23 mouse cellular contexts compared by ENCODE assay signal in the genomic region with DNA sequence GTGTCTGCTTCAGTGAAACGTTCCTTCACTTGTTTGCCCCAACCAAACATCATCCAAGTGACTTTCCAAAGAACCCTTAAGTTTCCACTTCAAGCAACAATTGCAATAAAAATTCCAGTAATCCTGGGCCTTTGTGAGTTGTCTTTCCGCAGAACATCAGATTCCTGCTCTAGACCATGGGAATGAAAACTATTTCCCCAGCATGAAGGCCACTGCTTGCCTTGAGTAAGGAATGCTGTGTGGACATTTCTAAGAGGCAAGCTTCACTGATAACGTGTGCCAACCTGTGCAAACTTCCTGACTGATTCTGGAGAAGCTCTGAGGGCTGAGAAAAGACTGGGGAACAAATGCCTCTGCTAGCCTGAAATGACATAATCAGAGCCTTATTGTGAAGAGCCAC.
DNase-seq lines count a peak whose midpoint lies in the region; ATAC-seq and TF ChIP-seq lines count a peak whose summit lies in the region.
"Had no signal": no experiment of that assay in that cellular context is flagged by ENCODE, and none has a peak within 500 bp of the region (broad histone marks: within the 10 kb centered on the region; RNA-seq: fewer than 3 reads in every experiment).

No protein-coding gene starts in this region.

- H3K9me3 ChIP-seq in lung, embryonic 14.5 days (ENCODE audit: low read depth, low read length) = no peaks in the 10 kb centered on the region
- H3K9me3 ChIP-seq in lung, embryonic 16.5 days (ENCODE audit: control insufficient read depth, low read length) = peaks cover 5% of the 10 kb centered on the region; the same call in 1 of the 2 replicates
- H3K9me3 ChIP-seq: forebrain, embryonic 10.5 days had no signal

- no peaks in the 10 kb centered on the region for H3K36me3 ChIP-seq in lung, embryonic 14.5 days (ENCODE audit: insufficient read depth)
- H3K36me3 ChIP-seq in lung, embryonic 16.5 days (ENCODE audit: control insufficient read depth, insufficient read depth, low read length) = no peaks in the 10 kb centered on the region
- H3K36me3 ChIP-seq: embryonic facial prominence, embryonic 15.5 days; forebrain, embryonic 10.5 days; forebrain, embryonic 12.5 days had no signal

- no peak overlapping the region for H3K4me2 ChIP-seq in lung, embryonic 14.5 days
- H3K4me2 ChIP-seq in lung, embryonic 16.5 days (ENCODE audit: low read depth, low read length) = no peak overlapping the region
- H3K4me2 ChIP-seq: embryonic facial prominence, embryonic 13.5 days; embryonic facial prominence, embryonic 15.5 days; forebrain, embryonic 12.5 days had no signal

- H3K27ac ChIP-seq in lung, embryonic 14.5 days (ENCODE audit: low read depth) = peak overlapping the region; percentile 30; the same call in 1 of the 2 replicates
- H3K27ac ChIP-seq in lung, embryonic 16.5 days (ENCODE audit: low read length) = peak overlapping the region; percentile 49
- H3K27ac ChIP-seq: embryonic facial prominence, embryonic 13.5 days; embryonic facial prominence, embryonic 15.5 days; forebrain, embryonic 10.5 days; forebrain, embryonic 12.5 days had no signal

- 68% methylated on average over 3 of the region's 3 CpGs for WGBS in lung, embryonic 14.5 days
- WGBS in lung, embryonic 16.5 days = 57% methylated on average over 3 of the region's 3 CpGs
- 65% methylated on average over 3 of the region's 3 CpGs for WGBS in lung, adult 2 months

- 0 out of 2 replicates have a peak, but pooled peaks cover 3% of the 10 kb centered on the region for H3K4me1 ChIP-seq in lung, embryonic 14.5 days (ENCODE audit: insufficient read depth)
- peaks cover 5% of the 10 kb centered on the region for H3K4me1 ChIP-seq in lung, embryonic 16.5 days (replicated peaks; ENCODE audit: control insufficient read depth, insufficient read depth, low read length)
- no peaks in the 10 kb centered on the region for H3K4me1 ChIP-seq in lung, adult 2 months (ENCODE audit: control insufficient read depth, insufficient read depth, low read length)
- H3K4me1 ChIP-seq: embryonic facial prominence, embryonic 15.5 days; forebrain, embryonic 10.5 days; forebrain, embryonic 12.5 days had no signal

- DNase-seq in lung, embryonic 14.5 days = peak; percentile 19
- DNase-seq in lung, postnatal 10 days = no peak
- no peak for DNase-seq in lung, postnatal 14 days
- peak; percentile 29 for DNase-seq in lung, postnatal 25 days (ENCODE audit: low spot score)
- no peak for DNase-seq in lung, adult 2 months
- no peak for DNase-seq in thymus, postnatal 36 days
- DNase-seq: adrenal gland, adult 2 months; adrenal gland, postnatal 10 days; adrenal gland, postnatal 25 days; cerebellum, adult 11 months; cerebellum, adult 18-20 months; cerebellum, adult 8-10 months; cerebellum, adult 9-11 months; cerebellum, postnatal 14 days; cerebellum, postnatal 36 days; embryo, embryonic 11 days had no signal

- no peak for TF ChIP-seq CTCF in lung, embryonic 14.5 days (IDR thresholded peaks at IDR 0.05; ENCODE audit: low read depth)
- TF ChIP-seq CTCF in lung, adult 2 months (IDR thresholded peaks at IDR 0.05; ENCODE audit: insufficient read depth, low read length) = no peak

- no peak for ATAC-seq in lung, embryonic 14.5 days (ENCODE audit: insufficient read depth)
- ATAC-seq in lung, embryonic 16.5 days (ENCODE audit: low read depth) = peak; percentile 59; the same call in 1 of the 2 replicates
- ATAC-seq: forebrain, embryonic 14.5 days had no signal

- no peaks in the 10 kb centered on the region for H3K27me3 ChIP-seq in lung, embryonic 14.5 days (ENCODE audit: insufficient read depth, low read length)
- H3K27me3 ChIP-seq in lung, embryonic 16.5 days (ENCODE audit: control insufficient read depth, insufficient read depth, low read depth, low read length) = no peaks in the 10 kb centered on the region
- H3K27me3 ChIP-seq: embryonic facial prominence, embryonic 13.5 days; embryonic facial prominence, embryonic 15.5 days; forebrain, embryonic 12.5 days had no signal

- no peak for TF ChIP-seq POLR2A in lung, adult 2 months (IDR thresholded peaks at IDR 0.05; ENCODE audit: borderline replicate concordance, extremely low read depth, low read depth, low read length)

- H3K9ac ChIP-seq in lung, embryonic 14.5 days = no peak overlapping the region
- no peak overlapping the region for H3K9ac ChIP-seq in lung, embryonic 16.5 days (ENCODE audit: low read length)
- H3K9ac ChIP-seq: embryonic facial prominence, embryonic 13.5 days; embryonic facial prominence, embryonic 15.5 days; forebrain, embryonic 12.5 days had no signal

- H3K4me3 ChIP-seq in lung, embryonic 14.5 days (ENCODE audit: low read depth, low read length) = no peak overlapping the region
- H3K4me3 ChIP-seq in lung, embryonic 16.5 days (ENCODE audit: low read length) = no peak overlapping the region
- no peak overlapping the region for H3K4me3 ChIP-seq in lung, adult 2 months (replicated peaks; ENCODE audit: extremely low read depth, low read depth, low read length)
- H3K4me3 ChIP-seq: embryonic facial prominence, embryonic 13.5 days; embryonic facial prominence, embryonic 15.5 days; erythroblast, embryonic 14.5 days; forebrain, embryonic 10.5 days; forebrain, embryonic 12.5 days had no signal

Comparison
In these comparisons a context has a peak if more than half of its experiments do, and no peak if none do; other contexts are left out.
1. DNase-seq: peak in lung, embryonic 14.5 days (single experiment) and lung, postnatal 25 days (single experiment); none in lung, postnatal 10 days (single experiment), lung, postnatal 14 days (single experiment), lung, adult 2 months (single experiment) and thymus, postnatal 36 days (0 of 2).